Mouse (Mus musculus) ES-E14 (cell line): ENCODE results near the gene Mei1. TPM values are rescaled to one million over a fixed set of nuclear protein-coding genes. Genes with fewer than 3 reads are reported as not detected.

Experiments used
- DNase-seq: peaks from one replicate; pipeline ENCODE4 v3.0.0-alpha.2; 2013; ENCODE audit warnings: low read depth, low spot score
- H3K27ac ChIP-seq: 2 replicates; pipeline ENCODE4 v1.5.1; 2012; ENCODE audit warnings: low read depth, mild to moderate bottlenecking, low read length, moderate library complexity, mixed read lengths; ENCODE audit not compliant: poor library complexity, insufficient read depth, severe bottlenecking
- H3K36me3 ChIP-seq: 2 replicates; pipeline ENCODE4 v1.6.1; 2012; ENCODE audit warnings: mild to moderate bottlenecking, low read length, moderate library complexity, mixed read lengths; ENCODE audit not compliant: control insufficient read depth, poor library complexity, insufficient read depth, severe bottlenecking
- H3K4me1 ChIP-seq, 2 experiments: fragments of 150-350 bp in 1 of 2; sonication (generic) in 1 of 2; 2 replicates each; pipeline ENCODE4 v1.6.1; 2012; ENCODE audit warnings: low read length in 2 of 2, mild to moderate bottlenecking in 1 of 2, mixed read lengths in 1 of 2; ENCODE audit not compliant: control insufficient read depth in 2 of 2, insufficient read depth in 2 of 2, poor library complexity in 1 of 2
- H3K4me3 ChIP-seq, 2 experiments: fragments of 150-350 bp in 1 of 2; sonication (generic) in 1 of 2; 2 replicates each; pipeline ENCODE4 v1.5.1; 2012; ENCODE audit warnings: low read length in 2 of 2, low read depth in 1 of 2, mild to moderate bottlenecking in 1 of 2, mixed read lengths in 1 of 2; ENCODE audit not compliant: insufficient read depth in 1 of 2, poor library complexity in 1 of 2, severe bottlenecking in 1 of 2
- H3K9ac ChIP-seq: 2 replicates; pipeline ENCODE4 v1.6.1; 2012; ENCODE audit warnings: low read depth, mild to moderate bottlenecking, low read length, mixed read lengths; ENCODE audit not compliant: poor library complexity, insufficient read depth, severe bottlenecking
- H3K9me3 ChIP-seq: fragments of 150-350 bp; sonication (generic); 2 replicates; pipeline ENCODE4 v1.6.1; 2012; ENCODE audit warnings: low read depth, mild to moderate bottlenecking, low read length; ENCODE audit not compliant: control insufficient read depth, insufficient read depth
- CHD2 ChIP-seq: IDR thresholded peaks from 2 replicates; pipeline ENCODE4 v1.6.1; 2014; ENCODE audit warnings: mild to moderate bottlenecking, low read depth, low read length, inconsistent platforms
- HCFC1 ChIP-seq: IDR thresholded peaks from 2 replicates; pipeline ENCODE4 v1.6.1; 2012; ENCODE audit warnings: low read length, inconsistent platforms, borderline replicate concordance; ENCODE audit not compliant: insufficient read depth
- MAFK ChIP-seq: IDR thresholded peaks from 2 replicates; pipeline ENCODE4 v1.6.1; 2014; ENCODE audit warnings: mild to moderate bottlenecking, low read depth, low read length, inconsistent platforms; ENCODE audit not compliant: insufficient read depth
- ZC3H11A ChIP-seq: IDR thresholded peaks from 2 replicates; pipeline ENCODE4 v1.6.1; 2012; ENCODE audit warnings: low read depth, mild to moderate bottlenecking, inconsistent platforms, low read length, borderline replicate concordance
- ZNF384 ChIP-seq: IDR thresholded peaks from 2 replicates; pipeline ENCODE4 v1.6.1; 2012; ENCODE audit warnings: low read depth, low read length, inconsistent platforms
- in situ Hi-C, 2 experiments: fragments of 600-800 bp; cut with MboI; formaldehyde crosslinking; loops; one replicate each; pipeline ENCODE4 v1.15.1; 2025; ENCODE audit warnings: low sequenced_read_pairs in 2 of 2, inconsistent platforms in 1 of 2; ENCODE audit not compliant: unreplicated experiment in 2 of 2
- total RNA-seq: library from RNA; depleted of rRNA; stranded (reverse); fragments of 300-350 nt; gene quantifications from 2 replicates; pipeline ENCODE4 v1.2.3, GENCODE M21; 2012; rRNA removed

Gene Mei1
- total RNA-seq, 1 experiment, result 0.40 TPM

DNA sequence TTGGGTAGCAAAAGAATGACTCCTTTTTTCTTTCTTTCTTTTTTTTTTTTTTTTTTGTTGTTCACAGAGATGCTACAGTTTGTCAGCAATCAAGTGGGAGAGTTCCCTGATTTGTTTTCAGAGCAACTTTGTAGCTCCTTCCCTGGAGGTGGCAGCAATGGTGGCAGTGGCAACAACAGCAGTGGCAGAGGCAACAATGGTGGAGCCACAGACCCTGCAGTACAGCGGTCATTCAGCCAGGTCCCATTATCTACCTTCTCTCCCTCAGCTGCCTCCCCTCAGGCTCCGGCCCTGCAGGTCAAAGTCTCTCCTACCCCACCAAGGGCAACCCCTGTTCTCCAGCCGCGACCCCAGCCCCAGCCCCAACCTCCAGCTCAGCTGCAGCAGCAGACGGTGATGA is 99.9 kb downstream of the Mei1 start:
- Histone ChIP-seq H3K27ac (no peak overlapping the region), H3K4me1 (peaks cover 17 to 35% of the 10 kb centered on the region in 2 experiments), H3K4me3 (no peak overlapping the region), H3K9ac (0 out of 2 replicates have a peak overlapping the region, but pooled peaks have one; percentile 1), H3K36me3 (peaks cover 34% of the 10 kb centered on the region), H3K9me3 (no peaks in the 10 kb centered on the region)
- no peak for DNase-seq
- in situ Hi-C loops, result no loop called here
- TF ChIP-seq MAFK (no peak), ZNF384 (0 out of 2 replicates have a peak, but pooled peaks have one; percentile 48), ZC3H11A (no peak)

DNA sequence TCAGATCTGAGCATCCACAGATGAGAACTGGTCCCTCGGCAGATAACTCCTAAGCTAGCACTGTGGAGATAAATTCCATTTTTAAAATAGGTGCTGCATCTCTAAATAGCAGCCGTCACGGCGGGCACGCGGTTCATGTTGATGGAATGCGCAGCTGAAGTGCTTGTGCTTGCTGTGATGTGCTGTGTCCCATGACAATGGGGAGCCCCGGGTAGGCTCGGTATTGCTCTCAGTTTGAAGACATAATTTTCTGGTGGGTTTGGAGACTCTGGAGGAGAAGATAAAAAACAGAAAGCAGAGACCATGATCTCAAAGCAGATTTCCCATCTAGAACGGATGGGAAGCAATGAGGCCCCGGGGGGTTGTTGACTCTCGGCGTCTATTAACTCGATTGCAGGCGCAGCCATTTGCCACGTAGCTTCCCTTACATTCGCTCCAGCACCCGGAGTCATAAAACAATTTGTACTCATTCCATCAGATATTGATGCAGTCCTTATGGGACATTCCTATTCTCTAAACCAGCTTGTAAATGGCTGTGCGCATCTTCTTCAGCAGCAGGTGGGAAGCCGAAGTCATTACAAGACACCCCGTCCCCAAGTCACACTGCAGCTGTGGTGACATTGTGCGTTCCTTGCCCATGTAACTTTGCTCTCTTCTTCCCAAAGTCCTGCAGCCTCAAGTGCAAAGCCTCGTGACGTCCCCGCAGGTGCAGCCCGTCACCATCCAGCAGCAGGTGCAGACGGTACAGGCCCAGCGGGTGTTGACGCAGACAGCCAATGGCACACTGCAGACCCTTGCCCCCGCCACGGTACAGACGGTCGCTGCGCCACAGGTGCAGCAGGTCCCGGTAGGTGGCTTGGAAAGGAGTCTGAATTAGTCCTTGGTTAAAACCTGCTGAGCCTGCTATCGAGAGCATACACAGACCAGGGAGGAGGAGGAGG is 100.9 kb downstream of the Mei1 start:
- H3K36me3 ChIP-seq, result peaks cover 43% of the 10 kb centered on the region
- peaks cover 15 to 33% of the 10 kb centered on the region in 2 experiments for H3K4me1 ChIP-seq
- no peak for DNase-seq
- TF ChIP-seq MAFK (no peak), ZNF384 (no peak), ZC3H11A (no peak), CHD2 (no peak)
- H3K27ac ChIP-seq, result no peak overlapping the region
- no peaks in the 10 kb centered on the region for H3K9me3 ChIP-seq
- in situ Hi-C loops, result no loop called here
- no peak overlapping the region; the same call in 1 of the 2 replicates for H3K9ac ChIP-seq
- no peak overlapping the region for H3K4me3 ChIP-seq

DNA sequence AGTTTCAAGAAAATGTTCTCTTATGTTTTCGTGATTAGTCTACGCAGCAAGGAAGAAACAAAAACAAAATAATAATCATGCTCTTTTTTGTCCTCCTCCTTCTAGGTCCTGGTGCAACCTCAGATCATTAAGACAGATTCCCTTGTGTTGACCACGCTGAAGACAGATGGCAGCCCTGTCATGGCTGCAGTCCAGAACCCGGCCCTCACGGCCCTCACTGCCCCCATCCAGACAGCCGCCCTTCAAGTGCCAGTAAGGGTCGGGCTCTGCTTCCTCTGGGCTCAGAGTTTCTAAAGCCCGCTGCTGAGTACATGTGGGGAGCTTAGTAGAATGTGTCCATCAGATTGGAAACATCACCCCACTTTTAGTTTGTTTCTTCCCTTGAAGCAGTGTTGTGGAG is 102.9 kb downstream of the Mei1 start:
- no peaks in the 10 kb centered on the region for H3K9me3 ChIP-seq
- no peak for DNase-seq
- H3K9ac ChIP-seq, result no peak overlapping the region
- TF ChIP-seq HCFC1, result no peak
- no peak for TF ChIP-seq MAFK
- no peak for TF ChIP-seq ZC3H11A
- no peak for TF ChIP-seq ZNF384
- TF ChIP-seq CHD2, result no peak
- H3K4me3 ChIP-seq, result no peak overlapping the region
- H3K36me3 ChIP-seq, result peaks cover 57% of the 10 kb centered on the region
- peaks cover 8 to 21% of the 10 kb centered on the region in 2 experiments; a peak in 2 of 4 replicates for H3K4me1 ChIP-seq
- in situ Hi-C loops, result no loop called here
- no peak overlapping the region for H3K27ac ChIP-seq

DNA sequence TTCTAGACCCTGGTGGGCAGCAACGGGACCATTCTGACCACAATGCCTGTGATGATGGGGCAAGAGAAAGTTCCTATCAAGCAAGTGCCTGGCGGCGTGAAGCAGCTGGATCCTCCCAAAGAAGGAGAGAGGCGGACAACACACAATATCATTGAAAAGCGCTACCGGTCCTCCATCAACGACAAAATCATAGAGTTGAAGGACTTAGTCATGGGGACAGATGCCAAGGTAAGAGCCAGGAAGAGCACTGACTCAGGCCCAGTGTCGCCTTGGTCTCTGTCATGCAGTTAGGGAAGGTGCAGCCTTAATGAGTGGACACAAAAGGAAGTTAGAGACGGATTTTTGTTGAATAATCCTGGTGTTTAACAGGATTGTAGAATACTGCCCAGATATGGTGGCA is 105.3 kb downstream of the Mei1 start:
- in situ Hi-C loops, result no loop called here
- H3K9ac ChIP-seq, result no peak overlapping the region

More for the DNA sequence above, 105.3 kb downstream of the Mei1 start:
- Histone ChIP-seq H3K36me3 (peaks cover 69% of the 10 kb centered on the region), H3K9me3 (no peaks in the 10 kb centered on the region), H3K4me3 (no peak overlapping the region), H3K27ac (no peak overlapping the region), H3K4me1 (peaks cover 4 to 10% of the 10 kb centered on the region in 2 experiments; a peak in 2 of 4 replicates)
- DNase-seq, result no peak
- TF ChIP-seq ZNF384 (no peak), MAFK (no peak), ZC3H11A (no peak), CHD2 (no peak), HCFC1 (no peak)

Other genes with a start within 250 kb of the Mei1 start
- gene Tob2, start 211.2 kb upstream of the Mei1 start, total RNA-seq, result 16.7 and 20.9 TPM in 2 replicates
- 112 and 157 TPM in 2 replicates for gene Phf5a, start 198.1 kb upstream of the Mei1 start, total RNA-seq
- 444 and 478 TPM in 2 replicates for gene Aco2, start 197.7 kb upstream of the Mei1 start, total RNA-seq
- 72.4 and 83.7 TPM in 2 replicates for gene Polr3h, start 143.8 kb upstream of the Mei1 start, total RNA-seq
- 1.2 TPM in 2 replicates for gene Csdc2, start 133.2 kb upstream of the Mei1 start, total RNA-seq
- gene Pmm1, start 109.1 kb upstream of the Mei1 start, total RNA-seq, result 299 and 342 TPM in 2 replicates
- 29.9 and 41.1 TPM in 2 replicates for gene 1700029P11Rik, start 89.5 kb upstream of the Mei1 start, total RNA-seq
- 69.1 and 84.6 TPM in 2 replicates for gene Xrcc6, start 82.2 kb upstream of the Mei1 start, total RNA-seq
- gene Desi1, start 36.1 kb upstream of the Mei1 start, total RNA-seq, result 8.8 and 15.9 TPM in 2 replicates
- gene Snu13, start 22.4 kb upstream of the Mei1 start, total RNA-seq, result 212 and 293 TPM in 2 replicates
- gene 4930407I10Rik, start 10.8 kb upstream of the Mei1 start, total RNA-seq, result not detected in 2 replicates
- gene Ccdc134, start 57.9 kb downstream of the Mei1 start, total RNA-seq, result 28.8 and 31.7 TPM in 2 replicates
- gene Srebf2, start 77.2 kb downstream of the Mei1 start, total RNA-seq, result 173 and 211 TPM in 2 replicates
- gene Shisa8, start 142.8 kb downstream of the Mei1 start, total RNA-seq, result 4.1 and 4.3 TPM in 2 replicates
- gene Tnfrsf13c, start 154.4 kb downstream of the Mei1 start, total RNA-seq, result 1.7 and 2.3 TPM in 2 replicates
- 58.2 and 80.0 TPM in 2 replicates for gene Cenpm, start 174.8 kb downstream of the Mei1 start, total RNA-seq
- gene 1500009C09Rik, start 182.4 kb downstream of the Mei1 start, total RNA-seq, result 1.0 and 1.2 TPM in 2 replicates
- gene Sept3, start 204.9 kb downstream of the Mei1 start, total RNA-seq, result 5.9 and 8.2 TPM in 2 replicates
- 2.0 and 2.1 TPM in 2 replicates for gene Wbp2nl, start 229.0 kb downstream of the Mei1 start, total RNA-seq